Mouse (Mus musculus) cerebellum, adult 2 months (tissue): ENCODE measurements around the gene Hp1bp3. TPM values are rescaled to one million over a fixed set of nuclear protein-coding genes. Genes with fewer than 3 reads are reported as not detected.

Source experiments
- DNase-seq, 2 experiments: peaks; one replicate each; pipeline ENCODE4 v3.0.0; 2021
- H3K27ac ChIP-seq: fragments of 200-500 bp; 2 replicates; pipeline ENCODE4 v1.5.1; 2012; ENCODE audit warnings: low read length, control low read depth, inconsistent platforms; ENCODE audit not compliant: insufficient read depth
- H3K27me3 ChIP-seq: fragments of 200-500 bp; 2 replicates; pipeline ENCODE4 v1.6.1; 2012; ENCODE audit warnings: inconsistent platforms, mild to moderate bottlenecking, low read length, moderate library complexity; ENCODE audit not compliant: control insufficient read depth, insufficient read depth
- H3K4me1 ChIP-seq: fragments of 200-500 bp; 2 replicates; pipeline ENCODE4 v1.6.1; 2011; ENCODE audit warnings: low read length; ENCODE audit not compliant: control insufficient read depth, insufficient read depth
- H3K4me3 ChIP-seq: fragments of 200-500 bp; replicated peaks from 2 replicates; pipeline ENCODE3; 2011; ENCODE audit warnings: mild to moderate bottlenecking, low read depth, low read length, control low read depth; ENCODE audit not compliant: insufficient read depth
- CTCF ChIP-seq: fragments of 200-500 bp; IDR thresholded peaks from 2 replicates; pipeline ENCODE4 v1.5.1; 2011; ENCODE audit warnings: low read depth, mild to moderate bottlenecking, control low read depth, low read length, moderate library complexity, borderline replicate concordance; ENCODE audit not compliant: insufficient read depth
- POLR2A ChIP-seq: fragments of 200-500 bp; IDR thresholded peaks from 2 replicates; pipeline ENCODE4 v1.6.1; 2011; ENCODE audit warnings: low read length, control low read depth, borderline replicate concordance; ENCODE audit not compliant: insufficient read depth
- WGBS: fragments of 180-500 bp; shearing (Covaris S2); methylation state at CpG from one replicate; pipeline ENCODE4 v1.1.7; 2018; 5-methylcytosine and 5-hydroxymethylcytosine counted together
- polyA plus RNA-seq: library from polyadenylated mRNA; depleted of rRNA; stranded (reverse); fragments of >200 nt; gene quantifications from 2 replicates; pipeline ENCODE4 v1.2.3, GENCODE M21; 2012

Hp1bp3 gene
- polyA plus RNA-seq, 1 experiment: 163 TPM

DNA sequence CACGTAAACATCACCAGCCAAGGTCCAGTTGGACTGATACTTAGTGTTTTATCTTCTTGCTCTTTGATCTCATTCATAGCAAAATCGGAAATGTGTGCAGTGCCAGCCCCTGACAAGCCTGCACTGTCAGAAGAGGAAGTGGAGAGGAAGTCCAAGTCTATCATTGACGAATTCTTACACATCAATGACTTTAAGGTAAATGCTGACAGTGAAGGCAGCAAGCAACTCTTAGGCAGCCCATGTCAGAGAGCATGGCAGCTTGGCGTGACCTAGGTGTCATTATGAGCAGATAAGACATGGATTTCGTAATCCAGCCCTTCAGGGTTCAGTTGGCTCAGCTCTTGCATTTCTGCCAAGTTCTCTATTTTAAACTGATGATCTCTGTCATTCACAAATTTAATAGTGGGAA, 31.5 kb upstream of the Hp1bp3 start:
- 85% methylated on average over 5 of the region's 5 CpGs for WGBS
- H3K4me1 ChIP-seq: peaks cover 4% of the 10 kb centered on the region; the same call in 1 of the 2 replicates
- TF ChIP-seq POLR2A (no peak), CTCF (no peak)

DNA sequence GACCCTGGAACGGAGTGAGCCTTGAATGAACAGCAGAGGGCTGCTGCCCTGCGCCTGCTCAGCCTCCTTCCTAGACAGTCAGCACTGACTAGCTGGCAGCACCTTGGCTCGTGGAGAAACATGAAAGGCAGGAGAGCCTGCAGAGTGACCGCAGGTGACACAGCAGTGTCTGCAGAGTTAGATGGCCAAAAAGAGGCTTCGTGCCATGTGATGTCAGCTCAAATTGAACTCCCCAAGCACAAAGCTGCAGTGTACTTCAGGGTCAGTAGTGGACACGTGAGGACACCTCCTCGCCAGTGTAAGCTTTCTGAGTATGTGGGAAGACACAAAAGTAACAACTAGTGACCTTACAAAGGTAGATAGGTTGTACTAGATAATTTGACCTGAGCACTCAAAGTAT, 30.1 kb upstream of the Hp1bp3 start:
- H3K4me3 ChIP-seq: no peak overlapping the region
- TF ChIP-seq CTCF (no peak), POLR2A (no peak)
- 64% methylated on average over 7 of the region's 7 CpGs for WGBS
- DNase-seq: no peak
- H3K27me3 ChIP-seq: no peaks in the 10 kb centered on the region
- H3K4me1 ChIP-seq: no peaks in the 10 kb centered on the region
- no peak overlapping the region for H3K27ac ChIP-seq

More for the DNA sequence above, 31.5 kb upstream of the Hp1bp3 start:
- no peak for DNase-seq
- H3K27ac ChIP-seq: no peak overlapping the region
- H3K4me3 ChIP-seq: no peak overlapping the region
- no peaks in the 10 kb centered on the region for H3K27me3 ChIP-seq

DNA sequence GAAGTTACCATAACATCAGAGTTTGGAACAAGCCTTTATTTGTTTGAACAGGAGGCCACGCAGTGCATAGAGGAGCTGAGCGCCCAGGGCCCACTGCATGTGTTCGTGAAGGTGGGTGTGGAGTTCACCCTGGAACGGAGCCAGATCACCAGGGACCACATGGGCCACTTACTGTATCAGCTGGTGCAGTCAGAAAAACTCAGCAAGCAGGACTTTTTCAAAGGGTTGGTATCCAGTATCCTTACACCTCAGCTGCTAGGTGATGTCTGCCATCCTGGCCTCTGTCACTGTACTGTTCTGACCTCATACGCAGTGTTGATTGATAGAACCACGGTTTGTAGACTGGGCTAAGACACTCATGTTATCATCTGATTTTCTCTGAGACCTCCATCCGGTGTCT, 28.1 kb upstream of the Hp1bp3 start:
- no peak overlapping the region for H3K27ac ChIP-seq
- no peaks in the 10 kb centered on the region for H3K4me1 ChIP-seq
- H3K4me3 ChIP-seq: no peak overlapping the region
- no peaks in the 10 kb centered on the region for H3K27me3 ChIP-seq
- no peak for DNase-seq
- WGBS: 66% methylated on average over 7 of the region's 7 CpGs
- TF ChIP-seq POLR2A (no peak), CTCF (no peak)

- no peaks in the 10 kb centered on the region for H3K4me1 ChIP-seq
- TF ChIP-seq POLR2A (no peak), CTCF (no peak)
- H3K27ac ChIP-seq: no peak overlapping the region
- 75% methylated on average over 5 of the region's 5 CpGs for WGBS
- no peaks in the 10 kb centered on the region for H3K27me3 ChIP-seq
- no peak overlapping the region for H3K4me3 ChIP-seq
- no peak for DNase-seq
Measured at GRCm38 (mm10) chr4:138192561-138192960, 23.5 kb upstream of the Hp1bp3 start.

DNA sequence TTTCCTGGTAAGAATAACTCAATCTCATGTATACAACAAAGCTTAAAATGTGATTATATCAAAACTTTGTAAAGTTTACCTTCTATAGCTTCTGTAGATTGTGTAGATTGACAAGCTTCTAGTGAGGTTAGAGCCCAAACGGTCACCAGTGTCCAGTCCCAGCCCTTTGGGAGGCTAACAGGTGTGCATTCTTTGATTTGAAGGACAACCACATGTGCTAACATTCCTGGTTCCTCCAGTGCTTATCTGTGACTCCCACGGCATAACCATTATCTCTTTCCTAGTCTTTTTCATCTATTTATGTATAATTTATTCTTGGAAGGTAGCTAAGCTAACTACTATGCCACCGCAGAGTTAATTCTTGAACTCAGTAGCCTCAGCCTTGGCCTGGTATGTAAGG, 15.3 kb upstream of the Hp1bp3 start:
- WGBS: 93% methylated on average over 3 of the region's 3 CpGs
- DNase-seq: no peak
- no peaks in the 10 kb centered on the region for H3K4me1 ChIP-seq
- no peaks in the 10 kb centered on the region for H3K27me3 ChIP-seq
- H3K27ac ChIP-seq: no peak overlapping the region
- H3K4me3 ChIP-seq: no peak overlapping the region
- TF ChIP-seq CTCF (no peak), POLR2A (no peak)

DNA sequence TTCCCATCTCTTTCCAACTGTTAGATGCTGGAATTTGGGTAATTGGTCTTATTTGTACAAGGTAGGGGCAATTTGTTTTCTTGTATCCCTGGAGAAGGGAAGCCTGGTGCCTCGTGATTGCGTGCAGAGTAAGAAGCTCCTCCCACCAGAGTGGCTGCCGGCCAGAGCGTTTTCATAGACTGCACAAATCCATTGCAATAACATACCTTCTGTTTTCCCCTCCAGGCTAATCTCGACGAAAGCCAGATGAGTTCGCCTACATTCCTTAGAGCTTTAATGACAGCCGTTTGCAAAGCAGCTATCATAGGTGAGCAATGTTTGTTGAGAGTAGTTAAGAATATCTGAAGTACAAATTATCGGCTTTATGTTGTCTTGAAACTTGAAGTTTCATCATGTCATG, 14.4 kb upstream of the Hp1bp3 start:
- Histone ChIP-seq H3K4me3 (no peak overlapping the region), H3K27me3 (no peaks in the 10 kb centered on the region), H3K27ac (no peak overlapping the region), H3K4me1 (no peaks in the 10 kb centered on the region)
- TF ChIP-seq POLR2A (no peak), CTCF (no peak)
- no peak for DNase-seq
- 78% methylated on average over 9 of the region's 9 CpGs for WGBS

- WGBS: 84% methylated on average over 5 of the region's 5 CpGs
- Histone ChIP-seq H3K27ac (no peak overlapping the region), H3K4me1 (no peaks in the 10 kb centered on the region), H3K27me3 (no peaks in the 10 kb centered on the region), H3K4me3 (no peak overlapping the region)
- DNase-seq: no peak
- TF ChIP-seq CTCF (no peak), POLR2A (no peak)
Measured at GRCm38 (mm10) chr4:138210116-138210515, 6.0 kb upstream of the Hp1bp3 start.

DNA sequence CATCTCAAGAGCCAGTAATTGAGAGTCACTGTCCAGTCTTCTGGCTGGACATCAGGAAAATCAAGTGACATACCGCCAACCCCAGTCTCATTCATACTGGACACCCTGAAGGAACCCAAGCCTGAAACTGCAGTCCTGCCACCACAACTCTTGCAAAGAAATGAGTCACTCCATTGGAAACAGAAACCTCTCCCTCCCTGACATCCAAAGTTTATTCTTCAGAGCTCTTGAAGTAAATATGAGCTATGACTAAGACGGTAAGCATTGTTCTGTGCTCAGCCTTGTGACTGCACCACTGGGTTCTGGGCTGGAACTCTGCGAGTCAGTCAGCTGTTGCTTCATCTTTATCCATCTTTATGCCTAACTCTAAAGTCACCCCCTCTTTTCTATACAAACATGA, 2.2 kb upstream of the Hp1bp3 start:
- H3K4me3 ChIP-seq: no peak overlapping the region
- 71% methylated on average over 3 of the region's 3 CpGs for WGBS
- H3K4me1 ChIP-seq: peaks cover 3% of the 10 kb centered on the region; the same call in 1 of the 2 replicates
- TF ChIP-seq POLR2A: no peak
- no peak for TF ChIP-seq CTCF
- no peaks in the 10 kb centered on the region for H3K27me3 ChIP-seq
- no peak overlapping the region for H3K27ac ChIP-seq
- DNase-seq: no peak

DNA sequence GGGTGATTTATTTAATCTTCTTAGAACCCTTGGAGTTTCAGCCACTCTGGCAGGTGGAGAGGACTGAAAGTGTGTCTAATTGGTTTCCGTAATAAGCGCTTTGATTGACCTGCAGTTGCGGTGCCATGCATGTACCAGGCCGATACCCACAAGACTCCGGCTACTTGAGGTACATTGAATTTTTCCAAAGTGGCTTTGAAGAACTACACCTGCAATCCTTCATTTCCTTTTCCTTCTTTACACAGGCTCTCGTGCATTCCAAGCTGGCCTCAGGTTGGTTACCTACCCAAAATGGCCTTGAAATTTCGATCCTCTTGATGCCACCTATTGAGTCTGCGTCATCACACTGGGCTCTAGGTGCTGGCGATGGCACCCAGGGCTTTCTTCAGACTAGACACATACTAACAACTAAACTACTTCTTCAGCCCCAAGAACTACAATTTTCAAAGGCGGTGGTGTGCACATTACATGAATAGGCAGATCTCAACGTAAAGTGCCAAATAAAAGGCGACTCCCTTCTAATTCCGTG, 361 bp upstream of the Hp1bp3 start:
- 36% methylated on average over 13 of the region's 13 CpGs for WGBS
- Histone ChIP-seq H3K27me3 (no peaks in the 10 kb centered on the region), H3K4me3 (peak overlapping the region; percentile 96), H3K4me1 (peaks cover 9% of the 10 kb centered on the region), H3K27ac (peak overlapping the region; percentile 85)
- TF ChIP-seq CTCF (no peak), POLR2A (no peak)
- DNase-seq: no peak
